Mouse (Mus musculus): ENCODE results near the gene Csk.

GRCm38 (mm10) chr9:57593454-57594173 is 59.8 kb downstream of the Csk start:
- no peak for TF ChIP-seq CTCF (conservative IDR thresholded peaks at IDR 0.05; ENCODE audit: insufficient read depth, insufficient read length, low read depth, low read length)
- no peak for TF ChIP-seq POLR2A (IDR thresholded peaks at IDR 0.05; ENCODE audit: low read depth, low read length)

All from kidney, adult 2 months (tissue).